Mouse (Mus musculus) T-helper 1 cell (primary cell): ENCODE results near the gene Hddc3.

Source experiments
- in situ Hi-C: fragments of 300-600 bp; cut with MboI, MseI; formaldehyde crosslinking; loops from one replicate; pipeline ENCODE4 v1.15.1; 2025; ENCODE audit warnings: high pct_unique_total_duplicates

Hddc3 gene

GRCm38 (mm10) chr7:80334848-80335247 is 8.1 kb upstream of the Hddc3 start:
- in situ Hi-C loops: loop anchor here (5.0 kb wide), 1 partner anchor 42 kb away; no protein-coding TSS in a partner anchor

- in situ Hi-C loops: loop anchor here (5.0 kb wide), 1 partner anchor 40 kb away; no protein-coding TSS in a partner anchor
These were observed 6.0 kb upstream of the Hddc3 start for GRCm38 (mm10) chr7:80336932-80337331.

- in situ Hi-C loops: loop anchor here (5.0 kb wide), 1 partner anchor 38 kb away; no protein-coding TSS in a partner anchor
These were observed 3.5 kb upstream of the Hddc3 start for GRCm38 (mm10) chr7:80339371-80339770.

GRCm38 (mm10) chr7:80339793-80340628 is 2.9 kb upstream of the Hddc3 start:
- in situ Hi-C loops: loop anchor here (5.0 kb wide), 1 partner anchor 37 kb away; no protein-coding TSS in a partner anchor

GRCm38 (mm10) chr7:80340793-80341192 is 2.1 kb upstream of the Hddc3 start, which contains the start of gene Unc45a:
Gene Unc45a (minus strand): TSS chr7:80341005.
- in situ Hi-C loops: no loop called here

- in situ Hi-C loops: no loop called here
These were observed 1.1 kb upstream of the Hddc3 start for GRCm38 (mm10) chr7:80341793-80342192.

GRCm38 (mm10) chr7:80343270-80344018 is 540 bp downstream of the Hddc3 start:
- in situ Hi-C loops: no loop called here

GRCm38 (mm10) chr7:80346173-80346572 is 3.3 kb downstream of the Hddc3 start:
- in situ Hi-C loops: no loop called here

GRCm38 (mm10) chr7:80346830-80347229 is 3.9 kb downstream of the Hddc3 start:
- in situ Hi-C loops: no loop called here

- in situ Hi-C loops: no loop called here
These were observed 5.0 kb downstream of the Hddc3 start for GRCm38 (mm10) chr7:80347670-80348586.

GRCm38 (mm10) chr7:80350808-80351207 is 7.9 kb downstream of the Hddc3 start:
- in situ Hi-C loops: no loop called here

- in situ Hi-C loops: no loop called here
These were observed 10.0 kb downstream of the Hddc3 start for GRCm38 (mm10) chr7:80352920-80353319.

- in situ Hi-C loops: no loop called here
These were observed 13.4 kb downstream of the Hddc3 start for GRCm38 (mm10) chr7:80356351-80356750.

- in situ Hi-C loops: no loop called here
These were observed 14.3 kb downstream of the Hddc3 start for GRCm38 (mm10) chr7:80357156-80357555.

- in situ Hi-C loops: no loop called here
These were observed 15.1 kb downstream of the Hddc3 start for GRCm38 (mm10) chr7:80358039-80358438.

- in situ Hi-C loops: no loop called here
These were observed 17.5 kb downstream of the Hddc3 start for GRCm38 (mm10) chr7:80360435-80360834.

- in situ Hi-C loops: no loop called here
These were observed 22.9 kb downstream of the Hddc3 start for GRCm38 (mm10) chr7:80365759-80366158.

GRCm38 (mm10) chr7:80367232-80367631 is 24.3 kb downstream of the Hddc3 start:
- in situ Hi-C loops: no loop called here

GRCm38 (mm10) chr7:80368009-80368408 is 25.1 kb downstream of the Hddc3 start:
- in situ Hi-C loops: no loop called here

GRCm38 (mm10) chr7:80368635-80369421 is 25.9 kb downstream of the Hddc3 start:
- in situ Hi-C loops: no loop called here

GRCm38 (mm10) chr7:80369461-80369860 is 26.6 kb downstream of the Hddc3 start:
- in situ Hi-C loops: no loop called here
